Mouse (Mus musculus) splenic B cell, adult 2 months (primary cell): ENCODE measurements around the gene Myof.
A peak's percentile ranks its signal among the peaks of the same experiment; 100 is the strongest.

ENCODE experiments used
- DNase-seq: peaks from one replicate; pipeline ENCODE4 v3.0.0-alpha.2; 2011; ENCODE audit warnings: low read depth, low spot score
- H3K27me3 ChIP-seq: 2 replicates; pipeline ENCODE4 v1.6.1; 2012; ENCODE audit warnings: mild to moderate bottlenecking, low read length, moderate library complexity, mixed read lengths; ENCODE audit not compliant: control insufficient read depth, poor library complexity, insufficient read depth, severe bottlenecking
- H3K36me3 ChIP-seq: 2 replicates; pipeline ENCODE4 v1.6.1; 2012; ENCODE audit warnings: mild to moderate bottlenecking, low read length, moderate library complexity, mixed read lengths; ENCODE audit not compliant: control insufficient read depth, poor library complexity, insufficient read depth, severe bottlenecking

The Myof gene

DNA sequence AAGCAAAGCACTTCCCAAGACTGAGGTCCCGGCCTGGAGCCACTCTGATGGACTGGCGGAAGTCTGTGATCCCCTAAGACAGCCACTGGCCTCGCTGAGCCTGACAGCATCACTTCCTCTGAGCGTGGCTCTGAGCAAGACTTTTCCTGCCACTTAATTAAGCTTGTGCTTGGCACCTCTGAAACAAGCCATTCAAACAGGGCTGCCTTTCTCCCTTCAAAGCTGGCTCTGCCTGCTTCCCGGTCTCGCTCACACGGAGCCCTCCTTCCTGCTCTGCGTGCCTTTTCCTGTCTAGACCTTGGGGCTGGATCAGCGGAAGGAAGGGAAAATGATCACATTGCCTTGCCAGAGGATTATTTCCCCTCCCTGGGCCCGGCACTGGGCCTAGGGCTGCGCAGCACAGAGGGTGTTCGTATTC, 124.9 kb downstream of the Myof start:
- no peak for DNase-seq
- no peaks in the 10 kb centered on the region for H3K36me3 ChIP-seq
- no peaks in the 10 kb centered on the region for H3K27me3 ChIP-seq

DNA sequence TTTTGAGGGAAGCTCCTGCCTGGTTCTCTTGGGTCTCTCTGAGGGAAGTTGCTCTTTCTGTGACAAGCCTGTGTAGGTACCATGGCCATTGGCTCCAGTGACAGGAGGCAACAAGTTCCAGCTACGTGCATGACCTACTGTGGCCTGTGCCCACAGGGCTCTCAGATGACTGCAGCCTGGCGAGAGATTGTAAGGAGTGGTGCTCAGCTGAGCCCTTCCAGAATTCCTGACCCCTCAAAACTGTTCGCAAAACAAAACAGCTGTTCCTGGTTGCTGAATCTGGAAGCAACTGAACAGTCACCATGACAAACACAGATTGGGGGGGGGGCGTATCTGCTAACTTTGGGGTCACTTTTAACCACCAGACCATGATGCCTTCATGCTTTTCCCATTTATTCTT, 129.1 kb downstream of the Myof start:
- H3K27me3 ChIP-seq, result no peaks in the 10 kb centered on the region
- no peaks in the 10 kb centered on the region for H3K36me3 ChIP-seq
- DNase-seq, result no peak

DNA sequence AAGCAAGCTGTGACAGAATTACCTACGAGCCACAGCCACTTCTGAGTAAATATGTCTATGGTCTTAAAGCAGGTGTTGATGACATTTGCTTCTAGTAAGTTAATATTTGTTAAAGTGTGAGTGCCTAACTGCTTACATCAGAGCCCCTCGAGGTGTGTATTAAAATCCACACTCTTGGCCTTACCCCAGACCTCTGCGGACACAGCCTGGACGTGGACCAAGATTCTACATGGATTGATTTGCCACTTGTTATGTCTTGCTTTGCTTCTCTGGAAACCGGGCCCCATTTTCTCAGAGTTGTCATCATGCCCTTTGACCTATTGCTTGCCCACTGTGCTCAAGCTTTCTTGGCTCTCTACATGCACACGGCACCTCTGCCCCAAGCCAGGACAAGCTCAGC, 130.9 kb downstream of the Myof start:
- Histone ChIP-seq H3K27me3 (no peaks in the 10 kb centered on the region), H3K36me3 (no peaks in the 10 kb centered on the region)
- no peak for DNase-seq

DNA sequence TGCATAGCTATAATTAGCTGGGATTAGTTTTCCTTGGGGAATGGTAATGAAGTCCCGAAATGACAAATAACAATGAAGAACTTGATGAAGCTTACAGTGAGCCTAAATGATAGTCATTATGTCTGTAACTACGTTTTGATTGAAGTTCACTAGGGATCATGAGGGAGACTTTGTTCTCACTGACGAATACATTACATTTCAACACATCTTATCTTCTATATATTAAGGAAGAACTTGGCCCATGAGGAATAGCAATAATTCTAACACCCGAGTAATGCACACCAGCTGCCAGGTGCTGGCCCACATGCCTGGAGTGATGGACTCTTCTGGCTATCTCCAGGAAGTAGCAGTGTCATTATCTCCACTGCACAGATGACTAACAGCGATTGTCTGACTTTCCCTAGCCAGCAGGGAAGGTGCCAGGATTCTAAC, 133.5 kb downstream of the Myof start:
- DNase-seq, result no peak
- H3K27me3 ChIP-seq, result no peaks in the 10 kb centered on the region
- no peaks in the 10 kb centered on the region for H3K36me3 ChIP-seq

DNA sequence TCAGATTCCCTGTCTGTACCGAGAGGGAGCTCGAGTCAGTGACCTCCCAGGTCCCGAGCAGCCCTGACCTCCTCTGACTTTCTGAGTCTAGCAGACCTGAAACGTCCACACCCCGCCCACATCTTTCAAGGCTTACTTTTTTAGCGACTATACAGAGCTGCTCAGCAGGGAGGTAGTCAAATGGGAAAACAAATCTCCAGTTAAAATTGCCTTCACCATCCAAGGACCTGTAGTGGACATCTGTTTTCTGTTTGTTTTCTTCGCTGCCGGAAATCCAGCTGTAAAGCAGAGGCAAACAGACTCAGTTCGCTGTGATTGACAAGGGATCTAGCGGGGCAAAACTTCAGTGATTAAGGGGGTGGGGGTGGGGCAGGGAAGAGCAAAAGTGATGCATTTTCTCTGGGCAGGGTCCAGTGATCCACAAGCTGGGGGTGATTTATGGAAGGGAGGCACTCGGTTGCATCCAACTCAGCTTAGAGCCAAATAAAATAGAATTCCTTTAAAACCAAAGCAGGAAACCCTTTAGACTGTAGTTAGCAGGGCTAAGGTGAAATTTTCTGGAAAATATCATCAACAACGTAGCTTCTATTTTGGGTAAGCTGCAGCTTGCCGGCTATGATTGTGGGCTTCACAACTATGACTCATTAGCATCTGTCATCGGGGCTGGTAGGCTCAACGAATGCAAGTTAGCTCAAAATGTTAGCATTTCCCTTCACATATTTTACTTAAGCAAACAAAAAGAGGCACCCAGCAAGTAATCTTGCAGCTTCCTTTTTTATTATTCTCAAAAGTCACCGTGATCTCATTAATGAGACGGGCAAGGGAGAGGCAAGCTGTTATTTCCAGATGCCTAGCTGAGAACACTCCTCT, 135.7 kb downstream of the Myof start:
- no peaks in the 10 kb centered on the region for H3K36me3 ChIP-seq
- DNase-seq, result no peak
- no peaks in the 10 kb centered on the region for H3K27me3 ChIP-seq

DNA sequence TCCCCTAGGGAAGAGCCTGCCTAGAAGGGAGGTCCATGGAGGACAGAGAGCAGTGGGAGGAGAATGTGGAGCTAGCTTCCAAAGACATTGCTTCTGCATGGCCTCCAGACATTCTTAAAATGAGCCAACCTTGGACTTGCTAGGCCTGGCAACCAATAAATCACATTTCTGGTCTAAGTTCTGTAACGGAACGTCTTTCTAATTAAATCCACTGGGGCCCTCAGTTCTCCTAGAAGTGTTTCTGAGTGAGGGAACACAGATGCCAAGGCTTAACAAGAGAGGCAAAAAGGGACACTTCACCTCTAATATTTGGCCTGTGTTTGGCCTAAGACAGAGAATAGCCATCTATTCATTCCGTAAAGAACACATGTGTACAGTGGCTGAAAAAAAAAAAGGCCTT, 136.5 kb downstream of the Myof start:
- Histone ChIP-seq H3K27me3 (no peaks in the 10 kb centered on the region), H3K36me3 (no peaks in the 10 kb centered on the region)
- DNase-seq, result no peak

DNA sequence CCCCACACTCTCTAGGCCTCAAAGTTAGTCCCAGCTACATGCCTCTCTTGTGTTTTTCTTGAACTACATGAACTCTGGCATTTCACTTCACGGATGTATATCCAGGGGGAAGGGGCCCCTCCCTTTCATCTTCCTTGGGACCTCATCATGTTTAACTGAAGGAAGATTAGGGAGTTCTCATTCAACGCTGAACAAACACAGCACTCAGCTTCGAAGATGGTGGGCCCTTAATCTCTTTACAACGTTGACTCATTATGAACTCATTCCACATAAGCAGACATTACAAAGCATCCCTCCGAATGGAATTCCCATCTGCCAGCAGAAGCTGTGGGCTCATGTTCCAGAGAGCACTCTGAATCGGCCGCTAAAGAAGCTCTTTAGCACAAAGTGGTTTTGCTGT, 147.3 kb downstream of the Myof start:
- no peak for DNase-seq
- Histone ChIP-seq H3K27me3 (no peaks in the 10 kb centered on the region), H3K36me3 (no peaks in the 10 kb centered on the region)

DNA sequence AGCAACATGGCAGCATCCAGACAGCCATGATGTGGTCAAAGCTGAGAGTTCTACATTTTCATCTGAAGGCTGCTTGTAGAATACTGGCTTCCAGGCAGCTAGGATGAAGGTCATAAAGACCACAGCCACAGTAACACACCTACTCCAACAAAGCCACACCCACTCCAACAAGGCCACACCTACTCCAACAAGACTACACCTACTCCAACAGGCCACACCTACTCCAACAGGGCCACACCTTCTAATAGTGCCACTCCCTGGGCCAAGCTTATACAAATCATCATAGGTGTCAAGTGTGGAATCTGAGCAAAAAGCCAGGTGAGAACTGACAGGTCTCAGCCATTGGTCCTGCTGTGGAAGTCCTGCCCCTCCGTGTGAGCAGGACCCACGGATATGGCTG, 152.4 kb downstream of the Myof start:
- H3K36me3 ChIP-seq, result no peaks in the 10 kb centered on the region
- H3K27me3 ChIP-seq, result no peaks in the 10 kb centered on the region

DNA sequence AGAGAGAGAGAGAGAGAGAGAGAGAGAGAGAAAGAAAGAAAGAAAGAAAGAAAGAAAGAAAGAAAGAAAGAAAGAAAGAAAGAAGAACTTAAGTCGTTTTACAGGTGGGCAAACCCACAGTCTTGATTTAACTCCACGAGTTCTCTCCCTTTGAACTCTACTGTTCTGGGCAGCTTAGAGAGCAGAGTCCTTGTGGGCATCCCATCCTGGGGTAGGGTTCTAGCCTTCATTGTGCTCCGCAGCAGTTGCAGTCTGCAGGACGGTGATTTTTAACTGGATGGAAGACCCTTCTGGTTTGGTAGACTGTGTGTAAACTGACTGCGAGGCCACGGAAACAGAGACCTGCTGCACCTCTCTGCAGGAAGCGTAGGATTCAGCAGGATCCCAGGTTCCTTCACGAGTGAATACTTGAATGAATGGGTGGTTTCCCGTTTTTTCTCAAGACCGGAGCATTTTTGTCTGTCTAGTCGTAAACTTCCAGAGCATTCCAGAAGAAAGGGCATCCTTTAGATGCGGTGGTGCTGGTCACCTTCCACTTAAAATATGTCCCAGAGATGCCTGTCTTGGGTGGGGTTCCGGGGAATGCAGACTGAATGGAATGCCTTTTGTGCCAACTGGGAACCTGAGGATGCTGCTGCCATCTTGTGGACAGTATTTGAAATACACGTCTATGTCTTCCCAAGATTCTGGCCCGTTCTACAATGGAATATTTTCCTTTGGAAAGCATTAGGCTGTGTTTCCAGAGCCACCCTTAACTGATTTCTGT, 156.8 kb downstream of the Myof start:
- peak; percentile 61 for DNase-seq
- Histone ChIP-seq H3K36me3 (no peaks in the 10 kb centered on the region), H3K27me3 (no peaks in the 10 kb centered on the region)

More for the DNA sequence above, 152.4 kb downstream of the Myof start:
- DNase-seq, result no peak

DNA sequence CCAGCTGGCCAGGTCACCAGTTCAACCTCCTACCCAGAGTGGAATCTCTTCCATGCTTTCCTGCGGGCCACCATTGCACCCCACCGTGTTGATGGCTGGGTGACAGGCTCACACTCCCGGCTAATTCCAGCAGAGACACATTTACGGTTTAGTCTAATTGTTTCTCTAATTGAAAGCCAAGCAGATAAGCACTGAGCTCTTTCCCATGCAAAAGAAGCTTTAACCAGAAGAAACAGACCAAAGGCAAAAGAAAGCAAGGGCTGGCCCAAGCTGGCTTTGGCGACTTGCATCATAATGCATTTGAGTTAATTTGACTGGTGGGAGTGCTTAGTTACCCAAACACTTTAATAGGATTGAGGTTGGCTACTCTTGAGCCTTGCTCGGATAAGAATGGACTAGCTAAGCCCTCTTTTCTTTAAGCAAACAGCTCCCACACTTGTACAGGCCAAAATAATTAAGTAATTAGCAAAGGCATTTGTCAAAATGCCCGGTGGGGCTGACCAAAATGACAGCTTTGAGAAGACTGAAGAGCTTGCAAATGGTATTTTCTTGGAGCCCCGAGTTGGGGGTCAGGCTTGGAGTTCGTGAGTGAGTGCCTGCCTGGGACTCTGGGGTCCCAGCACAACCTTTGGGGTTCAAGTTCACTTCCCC, 161.8 kb downstream of the Myof start:
- no peak for DNase-seq

DNA sequence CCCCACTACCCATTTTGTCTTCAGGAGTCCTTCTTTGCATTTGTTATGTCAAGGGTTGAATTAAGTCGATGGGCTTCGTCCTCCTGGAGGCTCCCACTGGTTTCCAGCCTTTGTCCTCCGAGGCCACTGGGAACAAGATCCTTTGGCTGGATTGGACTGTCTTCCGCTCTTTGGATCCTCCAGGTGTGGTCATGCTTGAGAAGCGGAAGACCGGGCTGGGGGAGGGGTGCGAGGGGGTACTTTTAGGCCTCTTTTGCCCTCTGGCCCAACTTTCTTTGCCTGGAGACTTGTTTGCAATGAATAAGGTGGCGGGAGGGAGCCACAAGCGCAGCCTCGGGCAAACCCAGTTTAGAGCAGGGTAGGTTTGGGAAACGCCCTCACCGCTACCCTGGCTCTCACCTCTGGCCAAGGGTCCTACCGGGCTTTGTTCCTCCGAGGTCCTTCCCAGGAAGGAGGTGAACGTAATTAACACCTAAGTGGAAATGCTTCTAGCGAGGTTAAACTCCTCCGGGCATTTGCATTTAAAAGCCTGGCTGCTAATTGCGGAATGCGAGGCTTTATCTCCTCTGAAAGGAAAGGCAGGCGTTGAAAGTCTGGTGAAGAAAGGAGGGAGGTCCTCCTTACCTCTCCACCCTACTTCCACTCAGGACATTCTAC, 165.7 kb downstream of the Myof start:
- Histone ChIP-seq H3K36me3 (no peaks in the 10 kb centered on the region), H3K27me3 (no peaks in the 10 kb centered on the region)
- no peak for DNase-seq

More for the DNA sequence above, 161.8 kb downstream of the Myof start:
- Histone ChIP-seq H3K27me3 (no peaks in the 10 kb centered on the region), H3K36me3 (no peaks in the 10 kb centered on the region)

DNA sequence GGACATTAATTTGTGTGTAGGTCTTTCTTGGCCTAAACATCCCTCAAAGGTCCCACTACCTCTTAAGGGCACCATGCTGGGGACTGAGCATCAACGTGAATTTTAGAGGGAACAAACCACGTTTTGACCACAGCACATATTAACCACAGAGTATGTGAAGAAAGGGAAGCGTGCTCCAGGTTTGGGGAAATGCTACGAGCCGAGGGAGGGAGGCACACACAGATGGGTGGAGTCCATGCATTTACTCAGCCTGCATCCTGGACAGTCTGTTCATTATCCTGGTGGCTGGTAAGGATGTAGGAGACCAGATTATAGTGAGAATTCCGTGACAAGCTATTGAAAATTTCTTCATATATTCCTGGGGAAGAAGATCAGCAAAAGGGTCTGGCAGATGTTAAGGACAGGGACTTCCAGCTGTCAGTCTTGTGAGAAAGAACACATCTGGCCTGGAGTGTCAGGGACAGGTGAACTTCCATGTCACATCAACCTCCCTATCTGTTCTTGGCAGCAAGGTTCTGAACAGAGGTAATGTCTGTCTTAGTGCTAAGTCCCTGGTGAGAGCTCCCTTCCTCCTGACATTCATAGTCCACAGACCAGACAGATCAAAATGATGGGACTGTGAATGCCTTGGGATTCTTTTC, 166.7 kb downstream of the Myof start:
- Histone ChIP-seq H3K36me3 (no peaks in the 10 kb centered on the region), H3K27me3 (no peaks in the 10 kb centered on the region)
- no peak for DNase-seq

DNA sequence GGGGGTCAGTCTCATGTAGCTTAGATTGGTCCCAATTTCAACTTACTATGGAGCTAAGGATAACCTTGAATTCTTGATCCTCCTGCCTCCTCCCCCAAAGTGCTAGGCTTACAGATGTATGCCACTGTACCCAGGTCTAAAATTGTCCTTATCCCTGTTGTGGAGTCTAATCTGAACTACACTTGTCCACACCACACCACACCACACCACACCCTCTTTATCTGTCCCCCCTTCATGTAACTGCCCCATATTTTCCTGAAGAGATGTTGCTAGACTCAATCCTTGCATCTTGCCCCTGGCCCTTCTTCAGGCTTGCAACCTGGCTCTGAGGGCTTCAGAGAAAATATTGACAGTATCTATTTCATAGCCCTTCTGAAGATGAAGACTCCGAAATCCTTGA, 169.9 kb downstream of the Myof start:
- Histone ChIP-seq H3K27me3 (no peaks in the 10 kb centered on the region), H3K36me3 (no peaks in the 10 kb centered on the region)
- no peak for DNase-seq

DNA sequence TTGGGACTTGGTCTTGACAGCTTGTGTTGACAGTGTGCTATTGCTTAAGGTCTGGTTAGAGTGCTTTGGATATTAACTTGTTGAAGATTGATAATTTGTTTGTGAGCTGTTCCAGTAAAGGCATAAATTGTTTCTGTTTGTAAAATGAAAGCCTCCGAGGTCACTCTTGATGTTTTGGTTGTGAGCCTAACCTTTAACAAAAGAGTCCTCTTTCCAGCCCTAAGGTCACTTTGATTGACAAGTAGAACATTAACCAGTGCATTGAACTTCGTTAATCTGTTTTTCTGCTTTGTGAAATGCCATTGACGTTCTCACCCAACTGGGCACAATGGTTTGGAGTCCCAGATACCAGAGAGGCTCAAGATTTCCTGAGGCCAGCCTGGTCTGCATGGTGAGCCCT, 175.8 kb downstream of the Myof start:
- DNase-seq, result no peak
- H3K27me3 ChIP-seq, result no peaks in the 10 kb centered on the region
- H3K36me3 ChIP-seq, result no peaks in the 10 kb centered on the region
